Mouse (Mus musculus): ENCODE measurements around the gene Wdr86. TPM values are rescaled to one million over a fixed set of nuclear protein-coding genes. Genes with fewer than 3 reads are reported as not detected.
"Not testable (repeated sequence)": the region's sequence is repeated elsewhere in the genome, so short reads cannot be mapped to it uniquely, and the experiment has no call there.

Wdr86 gene
- polyA plus RNA-seq, 1 experiment, result 6.2 TPM

DNA sequence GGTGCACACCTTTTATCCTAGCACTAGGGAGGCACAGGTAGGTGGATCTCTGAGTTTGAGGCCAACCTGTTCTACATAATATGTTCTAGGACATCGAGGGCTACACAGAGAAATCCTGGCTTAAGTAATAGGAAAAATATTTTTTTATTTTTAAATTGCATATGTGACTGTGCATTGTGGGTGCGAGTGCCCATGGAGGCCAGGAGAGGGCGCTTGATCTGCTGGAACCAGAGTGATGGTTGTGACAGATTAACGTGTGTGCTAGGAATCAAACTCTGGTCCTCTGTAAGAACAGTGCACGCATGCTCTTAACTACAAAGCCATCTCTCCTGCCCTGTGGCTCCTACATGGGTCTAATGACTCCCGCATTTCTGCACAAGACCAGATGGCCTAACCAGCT lies 18.9 kb downstream of the Wdr86 start:
- Histone ChIP-seq H3K4me1 (ENCODE audit: control insufficient read depth, insufficient read depth, insufficient read length) (no peaks in the 10 kb centered on the region), H3K4me3 (ENCODE audit: extremely low read depth, insufficient read depth, insufficient read length) (no peak overlapping the region), H3K36me3 (ENCODE audit: control insufficient read depth, insufficient read depth, low read length) (peaks cover 38% of the 10 kb centered on the region), H3K27me3 (ENCODE audit: control insufficient read depth, insufficient read depth, low read length) (no peaks in the 10 kb centered on the region), H3K27ac (ENCODE audit: insufficient read depth, low read length) (no peak overlapping the region)
- WGBS, result 91% methylated on average over 6 of the region's 6 CpGs
- no peak for DNase-seq (ENCODE audit: low read depth in 1 of 2, low spot score in 2 of 2)
- TF ChIP-seq POLR2A (IDR thresholded peaks at IDR 0.05; ENCODE audit: low read depth, low read length) (no peak), CTCF (IDR thresholded peaks at IDR 0.05; ENCODE audit: extremely low read depth, insufficient read depth, insufficient read length, insufficient replicate concordance) (no peak)

DNA sequence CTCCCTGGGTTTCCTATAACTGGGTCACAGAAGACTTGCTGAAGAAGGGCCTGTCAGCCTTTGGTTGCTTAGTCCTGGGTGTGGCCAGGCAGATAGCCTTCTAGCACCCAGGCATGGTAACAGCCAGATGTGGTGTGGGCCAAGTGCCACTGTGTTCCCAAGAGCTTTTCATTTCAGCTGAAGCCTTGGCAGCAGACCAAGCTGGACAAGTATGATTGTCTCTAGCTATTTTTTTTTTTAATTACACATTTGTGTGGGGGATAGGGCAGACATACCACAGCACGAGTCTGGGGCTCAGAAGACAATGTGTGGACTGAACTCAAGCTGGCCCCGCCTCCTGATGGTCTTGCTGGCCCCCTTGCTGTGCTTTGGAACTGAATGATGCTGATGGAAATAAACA lies 20.6 kb downstream of the Wdr86 start:
- H3K4me1 ChIP-seq (ENCODE audit: control insufficient read depth, insufficient read depth, insufficient read length), result no peaks in the 10 kb centered on the region
- no peak for DNase-seq (ENCODE audit: low read depth in 1 of 2, low spot score in 2 of 2)
- TF ChIP-seq CTCF (IDR thresholded peaks at IDR 0.05; ENCODE audit: extremely low read depth, insufficient read depth, insufficient read length, insufficient replicate concordance) (no peak), POLR2A (IDR thresholded peaks at IDR 0.05; ENCODE audit: low read depth, low read length) (no peak)
- H3K27me3 ChIP-seq (ENCODE audit: control insufficient read depth, insufficient read depth, low read length), result no peaks in the 10 kb centered on the region
- no peak overlapping the region for H3K4me3 ChIP-seq (ENCODE audit: extremely low read depth, insufficient read depth, insufficient read length)
- H3K36me3 ChIP-seq (ENCODE audit: control insufficient read depth, insufficient read depth, low read length), result peaks cover 54% of the 10 kb centered on the region
- H3K27ac ChIP-seq (ENCODE audit: insufficient read depth, low read length), result no peak overlapping the region
- 86% methylated on average over 2 of the region's 2 CpGs for WGBS

DNA sequence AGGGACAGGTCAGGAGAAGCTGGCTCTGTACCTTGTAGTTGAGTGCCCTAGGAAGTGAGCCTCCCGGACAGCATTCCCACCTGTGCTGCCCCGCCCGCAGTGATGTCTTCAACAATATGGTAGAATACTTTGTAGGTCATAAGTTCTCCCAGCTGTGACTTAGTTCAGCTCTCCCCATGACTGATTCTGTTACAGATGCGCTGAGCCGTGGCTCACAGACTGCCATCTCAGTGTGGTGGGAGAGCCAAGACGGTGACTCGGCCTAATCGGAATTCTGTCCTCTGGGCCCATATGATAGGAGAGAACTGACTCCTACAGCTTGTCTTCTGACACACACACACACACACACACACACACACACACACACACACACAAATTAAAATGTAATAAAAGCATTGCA lies 25.9 kb downstream of the Wdr86 start:
- 90% methylated on average over 8 of the region's 8 CpGs for WGBS
- peaks cover 75% of the 10 kb centered on the region for H3K36me3 ChIP-seq (ENCODE audit: control insufficient read depth, insufficient read depth, low read length)
- TF ChIP-seq POLR2A (IDR thresholded peaks at IDR 0.05; ENCODE audit: low read depth, low read length) (no peak), CTCF (IDR thresholded peaks at IDR 0.05; ENCODE audit: extremely low read depth, insufficient read depth, insufficient read length, insufficient replicate concordance) (no peak)
- H3K27me3 ChIP-seq (ENCODE audit: control insufficient read depth, insufficient read depth, low read length), result no peaks in the 10 kb centered on the region
- H3K27ac ChIP-seq (ENCODE audit: insufficient read depth, low read length), result no peak overlapping the region
- DNase-seq (ENCODE audit: low read depth in 1 of 2, low spot score in 2 of 2), result no peak
- H3K4me3 ChIP-seq (ENCODE audit: extremely low read depth, insufficient read depth, insufficient read length), result no peak overlapping the region
- H3K4me1 ChIP-seq (ENCODE audit: control insufficient read depth, insufficient read depth, insufficient read length), result no peaks in the 10 kb centered on the region

DNA sequence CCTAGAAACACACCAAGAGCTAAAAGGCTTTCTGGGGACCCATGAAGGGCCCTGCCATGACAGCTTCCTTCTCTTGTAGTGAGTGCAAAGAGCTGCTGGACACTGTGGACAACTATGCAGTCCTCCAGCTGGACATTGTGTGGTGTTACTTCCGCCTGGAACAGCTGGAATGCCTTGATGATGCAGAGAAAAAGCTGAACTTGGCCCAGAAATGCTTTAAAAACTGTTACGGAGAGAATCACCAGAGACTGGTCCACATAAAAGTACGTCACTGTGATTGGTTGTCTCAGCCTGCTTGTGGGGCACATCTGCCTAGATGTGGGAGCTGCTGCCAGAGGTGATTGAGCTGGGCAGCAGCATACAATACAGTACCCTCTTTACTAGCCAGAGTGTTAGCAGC lies 29.3 kb downstream of the Wdr86 start:
- WGBS, result 86% methylated on average over 3 of the region's 3 CpGs
- Histone ChIP-seq H3K36me3 (ENCODE audit: control insufficient read depth, insufficient read depth, low read length) (peaks cover 69% of the 10 kb centered on the region), H3K27ac (ENCODE audit: insufficient read depth, low read length) (no peak overlapping the region), H3K27me3 (ENCODE audit: control insufficient read depth, insufficient read depth, low read length) (no peaks in the 10 kb centered on the region), H3K4me1 (ENCODE audit: control insufficient read depth, insufficient read depth, insufficient read length) (no peaks in the 10 kb centered on the region), H3K4me3 (ENCODE audit: extremely low read depth, insufficient read depth, insufficient read length) (no peak overlapping the region)
- TF ChIP-seq CTCF (IDR thresholded peaks at IDR 0.05; ENCODE audit: extremely low read depth, insufficient read depth, insufficient read length, insufficient replicate concordance), result no peak
- TF ChIP-seq POLR2A (IDR thresholded peaks at IDR 0.05; ENCODE audit: low read depth, low read length), result no peak
- DNase-seq (ENCODE audit: low read depth in 1 of 2, low spot score in 2 of 2), result no peak

DNA sequence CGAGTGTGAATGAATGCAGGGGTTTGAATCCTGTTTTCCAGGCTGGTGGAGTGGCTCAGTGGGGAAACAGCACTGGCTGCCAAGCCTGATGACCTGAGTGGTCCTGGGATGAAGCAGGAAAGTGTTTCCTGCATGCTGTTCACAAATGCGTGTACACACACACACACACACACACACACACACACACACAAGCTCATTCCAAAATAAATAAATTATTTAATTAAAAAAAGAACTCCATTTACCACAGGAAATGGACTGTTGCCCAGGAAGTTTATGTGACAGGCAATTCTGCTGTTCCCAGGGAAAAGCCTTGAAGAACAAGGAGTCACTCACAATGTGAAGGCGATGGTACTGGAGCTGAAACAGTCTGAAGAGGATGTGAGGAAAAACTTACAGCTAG lies 33.8 kb downstream of the Wdr86 start:
- H3K27ac ChIP-seq (ENCODE audit: insufficient read depth, low read length), result no peak overlapping the region
- WGBS, result 85% methylated on average over 3 of the region's 3 CpGs

DNA sequence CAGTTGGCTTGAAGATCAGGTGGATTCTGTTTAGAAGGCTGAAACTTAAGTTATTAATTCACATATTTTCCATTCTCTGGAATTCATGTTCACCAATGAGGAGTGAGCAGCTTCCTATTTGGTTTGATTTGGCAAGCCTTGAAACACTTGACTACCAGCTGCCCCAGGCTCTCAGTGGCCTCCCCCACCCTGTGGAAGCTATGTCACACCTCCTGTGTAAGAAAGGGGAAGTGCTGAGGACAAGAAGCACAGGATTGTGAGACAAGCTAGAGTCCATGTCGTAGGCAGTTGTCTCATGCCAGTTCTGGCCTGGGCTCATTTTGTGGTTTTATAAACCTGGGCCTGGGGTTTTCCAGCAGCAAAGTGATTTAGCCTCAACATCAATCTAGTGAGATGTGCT lies 42.8 kb downstream of the Wdr86 start:
- peaks cover 7% of the 10 kb centered on the region; the same call in 1 of the 2 replicates for H3K4me1 ChIP-seq (ENCODE audit: control insufficient read depth, insufficient read depth, insufficient read length)
- no peak overlapping the region; the same call in 1 of the 2 replicates for H3K27ac ChIP-seq (ENCODE audit: insufficient read depth, low read length)
- WGBS, result 8% methylated on average over 1 of the region's 1 CpGs
- peak; percentile 55 to 62 for DNase-seq (ENCODE audit: low read depth in 1 of 2, low spot score in 2 of 2)
- no peaks in the 10 kb centered on the region for H3K27me3 ChIP-seq (ENCODE audit: control insufficient read depth, insufficient read depth, low read length)
- no peak overlapping the region for H3K4me3 ChIP-seq (ENCODE audit: extremely low read depth, insufficient read depth, insufficient read length)
- peaks cover 18% of the 10 kb centered on the region for H3K36me3 ChIP-seq (ENCODE audit: control insufficient read depth, insufficient read depth, low read length)
- no peak for TF ChIP-seq CTCF (IDR thresholded peaks at IDR 0.05; ENCODE audit: extremely low read depth, insufficient read depth, insufficient read length, insufficient replicate concordance)
- no peak for TF ChIP-seq POLR2A (IDR thresholded peaks at IDR 0.05; ENCODE audit: low read depth, low read length)

More for the DNA sequence above, 33.8 kb downstream of the Wdr86 start:
- H3K27me3 ChIP-seq (ENCODE audit: control insufficient read depth, insufficient read depth, low read length), result no peaks in the 10 kb centered on the region
- DNase-seq (ENCODE audit: low read depth in 1 of 2, low spot score in 2 of 2), result no peak
- no peaks in the 10 kb centered on the region for H3K4me1 ChIP-seq (ENCODE audit: control insufficient read depth, insufficient read depth, insufficient read length)
- TF ChIP-seq CTCF (IDR thresholded peaks at IDR 0.05; ENCODE audit: extremely low read depth, insufficient read depth, insufficient read length, insufficient replicate concordance) (no peak), POLR2A (IDR thresholded peaks at IDR 0.05; ENCODE audit: low read depth, low read length) (no peak)
- no peak overlapping the region for H3K4me3 ChIP-seq (ENCODE audit: extremely low read depth, insufficient read depth, insufficient read length)
- peaks cover 56% of the 10 kb centered on the region for H3K36me3 ChIP-seq (ENCODE audit: control insufficient read depth, insufficient read depth, low read length)

DNA sequence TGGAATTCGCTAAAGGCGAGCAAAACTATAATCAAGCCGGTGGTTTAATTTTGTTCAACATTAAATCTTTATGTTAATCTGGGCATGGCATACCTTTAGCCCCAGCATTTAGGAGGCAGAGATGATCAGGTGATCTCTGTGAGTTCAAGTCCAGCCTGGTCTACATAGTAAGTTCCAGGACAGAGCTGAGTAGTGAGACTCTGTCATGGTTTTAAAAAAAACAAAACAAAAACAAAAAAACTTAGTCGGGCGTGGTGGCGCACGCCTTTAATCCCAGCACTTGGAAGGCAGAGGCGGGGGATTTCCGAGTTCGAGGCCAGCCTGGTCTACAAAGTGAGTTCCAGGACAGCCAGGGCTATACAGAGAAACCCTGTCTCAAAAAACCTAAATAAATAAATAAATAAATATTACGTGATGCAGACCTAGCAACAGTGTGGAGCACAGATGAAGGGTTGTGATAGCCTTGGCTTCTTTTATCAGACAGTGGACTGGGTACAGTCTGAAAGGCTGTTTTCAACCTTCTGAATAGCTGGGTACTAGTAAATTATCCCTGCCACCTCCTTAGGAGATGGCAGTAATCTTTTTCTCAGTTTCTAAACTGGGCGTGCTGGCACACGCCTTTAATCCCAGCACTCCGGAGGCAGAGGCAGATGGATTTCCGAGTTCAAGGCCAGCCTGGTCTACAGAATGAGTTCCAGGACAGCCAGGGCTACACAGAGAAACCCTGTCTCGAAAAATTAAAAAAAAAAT lies 43.7 kb downstream of the Wdr86 start:
- peaks cover 13% of the 10 kb centered on the region; the same call in 1 of the 2 replicates for H3K36me3 ChIP-seq (ENCODE audit: control insufficient read depth, insufficient read depth, low read length)
- not testable (repeated sequence) for H3K4me1 ChIP-seq (ENCODE audit: control insufficient read depth, insufficient read depth, insufficient read length); H3K4me3 ChIP-seq (ENCODE audit: extremely low read depth, insufficient read depth, insufficient read length); H3K27ac ChIP-seq (ENCODE audit: insufficient read depth, low read length); DNase-seq (ENCODE audit: low read depth in 1 of 2, low spot score in 2 of 2); H3K27me3 ChIP-seq (ENCODE audit: control insufficient read depth, insufficient read depth, low read length)
- WGBS, result 67% methylated on average over 16 of the region's 16 CpGs

Measured in spleen, adult 2 months (tissue).